Mouse (Mus musculus) kidney, postnatal 25 days (tissue): ENCODE data around the gene Ldlrap1.

Source experiments
- DNase-seq, 2 experiments: peaks; one replicate each; pipeline ENCODE4 v3.0.0; 2021; ENCODE audit warnings: mixed read lengths in 2 of 2

The Ldlrap1 gene

DNA sequence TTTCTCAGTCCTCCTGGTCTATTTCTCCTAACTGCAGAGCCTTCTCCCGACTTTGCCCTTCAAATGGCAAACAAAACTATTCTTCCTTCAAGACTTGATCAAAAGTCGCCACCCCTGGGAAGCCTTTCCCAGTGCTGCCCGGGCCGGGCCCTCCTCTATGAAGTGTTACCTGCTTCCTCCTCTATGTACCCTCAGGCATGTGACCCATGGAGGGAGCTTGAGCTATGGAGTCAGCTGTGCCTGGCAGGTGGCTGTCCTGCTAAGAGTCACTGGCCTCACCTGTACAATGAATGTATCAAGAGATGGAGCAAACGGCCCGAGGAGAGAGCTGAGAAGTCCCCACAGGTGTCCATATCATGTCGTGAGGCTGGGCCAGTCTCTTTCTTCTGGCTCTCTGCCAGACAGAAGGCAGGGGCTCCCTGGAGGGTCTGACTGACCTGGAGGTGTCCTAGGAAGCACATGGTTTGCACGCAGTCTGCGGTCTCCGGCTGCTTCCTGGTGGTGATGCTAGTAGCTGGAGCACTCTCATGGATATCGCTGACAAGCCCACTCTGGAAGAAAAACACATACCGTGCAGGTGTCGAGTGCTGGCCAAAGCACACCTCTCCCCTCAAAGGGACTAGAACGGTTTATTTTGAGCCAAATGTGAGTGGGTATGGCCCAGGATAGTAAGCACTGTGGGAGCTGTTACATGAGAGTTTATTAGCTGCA lies 7.6 kb upstream of the Ldlrap1 start:
- peak in 1 of 2 experiments; percentile 38 for DNase-seq

DNA sequence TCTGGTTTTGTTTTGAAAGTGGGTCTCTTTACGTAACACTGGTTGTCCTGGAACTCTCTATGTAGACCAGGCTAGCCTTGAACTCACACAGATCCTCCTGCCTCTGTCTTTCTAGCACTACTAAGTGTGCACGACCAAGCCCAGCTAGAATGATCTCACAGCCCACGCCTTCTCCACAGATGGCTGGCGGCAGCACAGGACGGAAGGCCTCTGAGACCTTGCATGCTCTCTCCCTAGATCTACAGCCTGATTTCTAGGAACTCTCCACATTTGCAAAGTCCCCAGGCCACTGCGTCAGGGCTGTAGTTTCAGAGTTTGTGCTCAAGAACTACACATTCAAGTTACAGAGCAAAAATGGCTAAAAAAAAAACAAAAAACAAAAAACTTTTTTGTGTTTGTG lies 6.3 kb upstream of the Ldlrap1 start:
- no peak for DNase-seq

DNA sequence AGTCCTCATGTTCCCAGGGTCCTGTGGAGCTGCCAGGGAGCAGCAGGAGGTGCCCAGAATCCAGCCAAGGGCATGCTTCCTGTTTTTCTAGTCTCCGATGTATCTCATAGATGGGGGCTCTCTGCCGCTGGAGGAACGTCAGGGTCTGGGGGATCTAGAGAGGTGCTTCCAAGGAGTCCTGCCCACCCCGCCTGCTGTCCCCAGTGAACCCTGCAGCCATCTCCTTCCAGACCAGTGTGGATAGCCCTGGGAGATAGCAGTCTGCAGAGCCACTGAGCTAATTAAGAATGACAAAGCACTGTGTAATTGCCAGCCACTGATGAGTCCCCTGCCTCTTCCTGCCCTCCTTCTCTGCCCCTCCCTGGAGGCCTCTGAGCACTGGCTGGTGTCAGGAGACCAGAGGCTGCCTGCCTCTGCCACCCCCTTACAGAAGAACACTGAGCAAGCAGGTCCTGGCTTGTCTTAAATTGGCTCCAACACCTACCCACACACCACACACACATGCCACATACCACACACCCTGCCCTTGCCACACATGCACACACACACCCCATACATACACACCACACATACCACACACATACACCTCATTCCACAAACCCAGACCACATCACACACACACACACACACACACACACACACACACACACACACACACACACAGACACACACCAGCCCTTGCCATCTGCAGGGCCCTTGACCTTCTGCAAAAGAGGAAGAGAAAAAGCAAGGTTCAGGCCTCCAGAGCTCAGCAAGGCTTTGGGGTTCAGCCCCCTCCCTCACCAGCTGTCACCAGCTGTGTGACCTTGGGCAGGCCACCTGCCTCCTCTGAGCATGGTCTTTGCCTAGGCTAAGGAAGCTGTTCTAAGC lies 5.2 kb upstream of the Ldlrap1 start:
- no peak for DNase-seq

DNA sequence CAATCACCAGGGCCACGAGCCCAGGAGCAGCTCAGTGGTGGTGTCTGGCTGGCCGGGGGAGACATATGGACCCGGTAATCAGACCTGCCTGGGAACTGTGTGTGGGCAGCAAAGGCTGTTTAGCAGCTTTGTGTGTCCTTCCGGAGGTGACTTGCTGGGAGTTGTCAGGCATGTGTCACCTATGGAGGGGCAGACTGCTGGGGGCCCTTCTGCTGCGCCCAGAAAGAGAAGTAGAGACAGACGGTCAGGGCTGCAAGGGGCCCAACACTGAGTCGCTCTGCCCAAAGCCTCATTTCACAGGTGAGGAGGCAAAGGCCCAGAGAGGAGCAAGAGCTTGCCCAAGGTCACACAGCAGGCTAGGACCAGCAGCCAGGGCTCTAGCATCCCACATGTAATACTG lies 2.1 kb upstream of the Ldlrap1 start:
- DNase-seq: no peak

DNA sequence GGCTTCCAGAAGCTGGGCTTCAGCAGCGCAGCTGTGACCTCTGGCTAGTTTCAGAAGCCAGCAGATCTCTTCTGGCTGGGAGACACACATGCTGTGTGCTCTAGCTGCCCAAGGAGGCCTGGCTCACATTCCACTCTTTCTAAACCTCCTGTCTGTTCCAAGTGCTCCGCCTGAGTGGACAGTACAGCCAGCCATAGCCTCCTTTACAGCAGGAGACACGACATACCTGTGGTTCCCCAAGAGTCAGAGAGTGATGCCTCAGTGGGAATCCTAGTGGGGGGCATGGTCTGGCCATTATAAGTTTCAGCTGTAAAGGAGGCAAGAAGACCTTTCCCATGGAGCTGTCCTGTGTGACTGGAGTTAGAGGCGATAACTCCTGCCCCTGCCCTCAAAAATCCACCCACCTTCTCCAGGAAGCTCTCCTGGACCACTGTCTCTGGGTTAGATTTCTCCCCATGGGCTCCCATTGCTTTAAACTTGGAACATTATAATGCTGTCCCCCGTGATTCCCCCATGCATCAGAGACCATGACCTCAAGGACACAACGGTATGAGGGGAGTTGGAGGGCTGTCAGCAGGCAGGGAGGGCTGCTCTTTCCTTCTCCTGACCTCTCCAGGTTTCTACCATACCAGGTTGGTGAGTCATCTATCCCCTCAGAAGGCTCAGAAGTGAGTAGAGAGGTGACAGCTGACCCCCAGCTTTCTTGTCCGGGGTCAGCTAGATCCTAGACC lies 1.4 kb upstream of the Ldlrap1 start:
- peak in 1 of 2 experiments; percentile 62 for DNase-seq

DNA sequence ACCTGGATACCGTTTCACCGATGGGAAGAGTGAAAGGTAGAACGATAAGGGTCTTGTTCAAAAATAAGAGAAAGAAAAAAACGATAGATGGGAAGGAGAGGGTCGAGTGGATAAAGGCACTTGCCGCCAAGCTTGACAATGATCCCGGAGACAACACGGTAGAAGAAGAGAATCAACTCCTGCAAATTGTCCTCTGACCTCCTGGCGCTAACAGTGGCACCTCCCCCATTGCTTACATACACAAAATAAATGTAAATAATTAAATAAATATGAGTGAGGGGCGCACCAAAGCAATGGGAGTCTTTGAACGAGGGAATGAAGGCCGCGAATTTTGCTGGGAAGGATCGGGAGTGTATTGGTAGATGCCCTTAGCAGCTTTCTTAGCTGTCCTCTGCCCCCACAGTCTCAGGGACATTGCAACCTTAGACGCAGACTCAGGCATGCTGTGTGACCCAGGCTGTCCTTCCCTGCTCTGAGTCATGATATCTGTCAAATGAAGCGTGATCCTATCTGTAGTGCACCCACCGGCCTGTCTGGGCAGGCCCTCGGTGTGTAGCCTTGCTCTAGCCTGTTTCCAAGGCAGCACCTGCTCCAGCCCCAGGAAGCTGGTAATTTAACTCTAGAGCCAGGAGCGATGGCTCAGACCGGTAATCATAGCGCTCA lies 533 bp upstream of the Ldlrap1 start:
- no peak for DNase-seq

DNA sequence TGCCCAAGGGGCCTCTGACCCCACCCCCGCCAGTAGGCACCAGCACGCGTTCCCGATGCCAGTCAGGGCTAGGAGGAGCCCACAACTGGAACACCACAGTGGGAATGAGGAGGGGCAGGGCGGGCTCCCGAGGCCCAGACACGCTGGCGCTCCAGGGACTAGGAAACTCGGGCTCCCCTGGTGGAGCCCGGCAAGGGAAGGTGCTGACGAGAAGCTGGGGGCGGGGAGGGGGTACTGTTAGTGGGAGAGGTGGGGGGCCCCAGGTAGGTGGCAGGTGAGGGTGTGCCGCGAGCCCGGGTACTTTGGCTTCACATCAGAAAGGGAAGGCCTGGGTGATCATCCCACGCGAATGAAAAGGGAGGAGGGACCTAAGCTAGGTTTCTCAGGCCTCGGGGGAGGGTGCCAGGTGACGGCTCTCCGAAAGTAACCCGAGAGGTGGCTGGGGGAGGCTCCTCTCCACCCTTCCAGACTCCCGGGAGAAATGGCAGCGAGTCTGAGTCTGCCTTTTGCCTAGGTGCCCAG lies 859 bp downstream of the Ldlrap1 start:
- peak; percentile 43 to 74 for DNase-seq

DNA sequence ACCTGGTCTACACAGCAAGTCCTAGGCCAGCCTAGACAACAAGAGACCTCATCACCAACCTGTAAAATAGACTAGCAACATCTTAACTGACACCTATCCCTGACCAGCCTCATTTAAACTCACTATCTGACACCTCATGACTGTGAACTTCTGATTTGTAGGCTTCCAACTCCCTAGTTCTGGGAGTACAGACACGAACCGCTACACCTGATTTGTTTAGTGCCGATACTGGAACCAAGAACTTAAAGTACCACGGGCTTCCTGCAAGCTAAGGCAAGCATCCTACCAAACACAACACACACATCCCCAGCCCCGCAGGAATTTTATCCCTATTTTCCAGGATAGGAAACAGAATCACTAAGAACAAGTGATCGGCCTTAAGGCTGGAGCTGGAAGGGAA lies 1.5 kb downstream of the Ldlrap1 start:
- DNase-seq: no peak

DNA sequence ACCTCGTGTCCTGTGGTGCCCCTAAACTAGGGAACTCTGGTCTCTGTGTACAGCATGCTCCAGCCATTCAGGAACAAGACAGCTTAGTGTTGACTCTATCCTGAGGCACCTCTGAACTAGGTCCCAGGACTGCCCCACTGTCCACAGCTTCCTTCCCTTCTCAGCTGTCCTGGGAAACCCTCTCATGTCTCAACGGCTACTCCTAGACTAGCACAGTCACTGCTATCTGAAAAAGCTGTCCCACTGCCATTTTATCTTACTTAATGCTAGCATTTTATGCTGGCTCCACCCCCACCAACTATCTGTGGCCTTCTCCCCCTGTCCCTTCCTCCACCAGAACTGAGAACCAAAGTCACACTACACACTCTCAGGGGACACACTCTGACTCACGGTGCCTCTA lies 3.5 kb downstream of the Ldlrap1 start:
- no peak for DNase-seq

DNA sequence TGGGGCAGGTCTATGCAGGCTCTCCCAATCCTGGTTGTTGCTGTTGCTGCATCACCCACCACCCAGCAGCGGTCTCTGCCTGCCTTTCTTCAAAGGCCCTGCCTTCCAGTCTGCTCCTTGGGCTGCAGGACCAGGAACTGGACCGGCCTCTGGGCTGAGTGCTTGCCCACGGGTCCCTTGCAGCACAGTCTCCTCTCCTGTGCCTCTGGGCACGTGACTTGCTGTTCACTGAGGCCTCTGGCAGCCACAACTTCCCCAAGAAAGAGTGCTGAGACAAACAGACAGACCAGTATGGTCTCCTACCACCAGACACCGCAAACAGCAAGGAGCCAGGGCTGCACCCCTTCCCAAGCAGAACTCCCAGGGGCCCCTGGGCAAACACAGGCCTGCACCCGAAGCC lies 5.5 kb downstream of the Ldlrap1 start:
- DNase-seq: no peak

DNA sequence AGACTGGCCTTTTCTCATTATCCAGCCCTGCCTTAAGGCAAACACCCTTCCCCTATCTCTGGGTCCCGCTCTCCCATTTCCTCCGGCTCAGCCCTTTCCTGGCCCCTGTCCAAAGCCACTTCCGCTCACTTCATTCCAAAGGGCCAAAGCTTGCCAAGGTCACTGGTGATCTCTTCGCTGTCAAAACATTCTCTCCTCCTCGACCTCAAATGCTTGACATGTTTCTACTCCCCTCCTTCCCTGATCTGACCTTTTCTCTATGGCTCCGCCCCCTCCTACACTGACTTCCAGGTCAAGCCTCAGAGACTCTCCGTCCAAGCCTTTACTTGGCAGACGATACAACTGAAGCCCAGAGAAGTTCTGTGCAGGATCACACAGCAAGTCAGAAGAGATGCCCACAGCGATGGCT lies 7.0 kb downstream of the Ldlrap1 start:
- DNase-seq: peak; percentile 90 to 94

DNA sequence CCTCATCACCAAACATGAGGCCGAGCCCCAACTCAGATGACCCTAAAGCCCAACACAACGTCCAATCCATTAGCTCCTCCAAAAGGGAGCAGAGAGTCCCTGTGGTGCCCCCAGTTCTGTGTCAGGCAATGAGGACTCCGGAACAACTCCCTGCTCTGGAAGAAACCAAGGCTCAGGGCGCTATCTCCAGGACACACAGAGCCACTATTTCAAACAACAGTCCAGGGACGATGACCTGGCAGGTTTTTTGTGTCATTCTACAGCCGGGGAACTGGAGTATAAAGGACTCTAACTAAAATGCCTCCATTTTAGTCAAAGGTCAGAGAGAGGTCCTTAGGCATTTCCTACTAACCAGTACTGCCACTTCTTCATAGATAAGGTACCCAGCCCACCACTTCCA lies 7.5 kb downstream of the Ldlrap1 start:
- no peak for DNase-seq

DNA sequence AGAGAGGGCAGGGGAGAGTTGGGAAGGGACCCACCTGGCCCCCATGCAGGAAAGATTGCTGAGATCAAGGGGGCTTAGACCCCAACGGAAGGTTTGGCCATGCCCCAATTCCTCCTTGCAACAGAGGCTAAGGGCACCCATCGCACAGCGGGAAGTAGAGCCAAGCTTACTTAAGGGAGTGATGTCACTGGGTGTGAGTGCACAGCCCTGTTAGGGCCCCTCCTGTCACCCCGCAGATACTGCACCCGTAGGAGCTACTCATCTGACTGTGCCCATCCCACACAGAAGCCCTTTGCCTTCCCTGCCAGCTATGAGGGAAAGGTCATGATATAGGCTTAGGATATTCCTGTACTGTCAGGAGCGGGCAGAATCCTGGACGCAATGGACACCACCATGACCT lies 8.3 kb downstream of the Ldlrap1 start:
- no peak for DNase-seq

DNA sequence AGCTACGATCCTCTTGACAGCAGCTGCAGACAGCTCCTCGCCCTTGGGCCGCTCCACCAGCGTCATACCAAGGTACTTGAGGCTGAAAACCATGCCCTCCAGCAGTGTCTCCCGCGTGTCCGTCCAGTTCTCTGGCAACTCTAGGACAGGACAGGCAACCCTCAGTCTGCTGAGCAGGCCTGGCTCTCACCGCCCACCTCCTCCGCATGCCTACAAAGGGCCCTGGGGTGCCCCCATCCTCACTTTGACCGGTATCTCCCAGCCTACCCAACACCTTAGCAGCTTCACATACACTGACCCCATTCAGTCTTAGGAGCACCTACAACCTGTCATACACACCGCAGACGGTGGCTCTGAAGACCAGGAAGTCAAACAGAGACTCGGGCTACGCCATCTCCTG lies 8.9 kb downstream of the Ldlrap1 start:
- no peak for DNase-seq

DNA sequence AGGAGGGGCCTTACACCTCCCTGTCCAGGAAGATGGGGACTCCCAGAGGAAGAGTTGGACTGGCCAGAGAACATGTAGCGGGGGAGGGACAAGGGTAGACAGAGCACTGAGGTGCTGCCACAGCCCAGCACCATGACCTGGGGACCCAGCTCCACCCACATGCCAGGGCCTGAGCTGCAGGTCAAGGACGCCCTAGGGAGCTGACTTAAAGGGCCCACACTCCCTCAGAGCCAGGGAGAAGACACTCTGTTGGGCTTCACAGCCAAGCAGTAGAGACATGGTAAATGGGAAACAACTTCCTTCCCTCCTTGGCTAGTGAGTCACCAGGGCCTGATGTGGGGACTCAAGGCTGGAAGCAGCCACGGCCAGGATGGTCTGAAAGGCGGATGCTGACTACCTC lies 9.5 kb downstream of the Ldlrap1 start:
- DNase-seq: no peak

DNA sequence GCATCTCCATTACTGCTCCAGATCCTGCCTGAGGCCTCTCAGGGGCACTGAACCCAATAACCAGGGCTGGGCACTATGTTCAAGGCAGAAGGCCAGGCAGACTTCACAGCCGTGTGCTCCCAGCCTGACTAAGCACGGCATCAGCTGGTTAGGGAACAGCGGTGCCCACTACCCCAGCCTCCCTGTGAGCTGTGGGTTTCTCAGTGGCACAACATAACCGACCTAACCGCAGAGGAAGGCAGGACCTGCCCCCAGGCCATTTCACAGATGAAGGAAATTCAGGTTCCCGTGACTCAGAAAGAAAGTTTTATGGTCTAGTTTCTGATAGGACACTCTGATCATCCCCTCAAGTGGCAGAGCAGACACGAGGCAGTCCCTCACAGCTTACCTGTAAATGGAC lies 10.9 kb downstream of the Ldlrap1 start:
- no peak for DNase-seq

DNA sequence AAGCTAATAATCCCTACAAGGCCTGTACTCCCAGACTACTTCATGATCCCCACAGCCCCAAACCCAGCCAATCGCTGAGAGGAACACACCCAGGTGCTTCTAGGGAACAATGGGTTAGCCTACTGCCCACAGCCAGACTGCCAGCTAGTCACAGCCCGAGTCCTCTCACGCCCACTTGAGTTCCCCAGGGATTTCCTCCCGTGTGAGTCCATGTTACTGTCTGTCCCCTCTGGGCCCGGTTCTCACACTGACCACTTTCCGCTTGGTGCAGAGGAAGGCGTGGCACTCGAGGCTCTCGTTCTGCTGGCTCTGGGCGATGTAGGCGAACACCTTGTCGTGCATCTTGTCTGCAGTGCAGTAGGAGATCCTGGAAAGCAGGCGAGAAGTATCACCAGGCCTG lies 12.9 kb downstream of the Ldlrap1 start:
- no peak for DNase-seq

DNA sequence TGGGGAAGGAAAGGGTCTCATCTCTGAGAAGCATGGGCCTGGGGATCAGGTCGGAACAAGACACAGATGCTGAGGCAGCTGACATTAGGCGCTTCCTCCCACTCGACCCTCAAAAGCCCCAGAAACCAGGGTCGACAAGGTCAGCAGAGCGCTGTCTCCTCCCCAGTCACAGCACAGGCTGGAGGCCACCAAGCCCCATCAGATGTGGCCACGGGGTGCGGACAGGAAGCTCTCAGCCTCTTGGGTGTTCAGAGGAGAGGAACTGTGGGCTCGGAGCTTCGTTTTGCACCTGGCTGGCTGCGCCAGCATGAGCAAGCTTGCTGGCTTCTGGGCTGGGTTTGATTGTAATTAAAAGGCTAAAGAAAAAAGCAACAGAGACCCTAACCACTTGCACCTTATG lies 13.5 kb downstream of the Ldlrap1 start:
- DNase-seq: no peak

DNA sequence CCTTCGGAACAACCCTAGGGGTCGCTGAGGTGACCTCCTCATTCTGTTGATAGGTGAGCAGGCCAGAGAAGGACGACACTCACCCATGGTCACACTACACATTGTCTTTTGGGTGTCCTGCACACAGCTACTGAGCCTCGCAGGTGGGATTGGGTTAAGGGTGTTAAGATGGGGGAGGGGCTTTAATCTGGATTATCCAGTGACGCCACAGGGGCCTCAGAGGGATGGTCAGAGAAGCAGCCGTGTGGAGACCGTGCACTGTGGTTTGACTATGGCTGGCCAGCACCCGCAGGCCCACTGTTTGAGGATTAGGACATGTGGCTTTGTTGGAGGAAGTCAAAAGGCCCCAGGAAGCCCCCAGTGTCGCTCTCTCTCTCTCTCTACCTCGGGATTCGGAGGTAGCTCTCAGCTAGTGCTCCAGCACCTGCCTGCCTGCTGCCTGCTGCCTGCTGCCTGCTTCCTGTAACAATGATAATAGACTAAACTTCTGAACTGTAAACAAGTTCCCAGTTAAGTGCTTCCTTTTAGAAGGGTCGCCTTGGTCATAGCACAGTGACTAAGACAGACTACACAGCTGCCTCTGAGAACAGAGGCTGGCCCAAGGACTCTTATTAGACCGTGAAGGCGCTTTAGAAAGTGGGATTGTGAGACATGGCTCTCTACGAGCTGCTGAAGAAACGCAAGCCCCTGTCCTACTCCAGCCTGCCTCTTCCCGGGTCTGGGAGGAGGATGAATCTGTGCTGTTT lies 14.1 kb downstream of the Ldlrap1 start:
- no peak for DNase-seq

DNA sequence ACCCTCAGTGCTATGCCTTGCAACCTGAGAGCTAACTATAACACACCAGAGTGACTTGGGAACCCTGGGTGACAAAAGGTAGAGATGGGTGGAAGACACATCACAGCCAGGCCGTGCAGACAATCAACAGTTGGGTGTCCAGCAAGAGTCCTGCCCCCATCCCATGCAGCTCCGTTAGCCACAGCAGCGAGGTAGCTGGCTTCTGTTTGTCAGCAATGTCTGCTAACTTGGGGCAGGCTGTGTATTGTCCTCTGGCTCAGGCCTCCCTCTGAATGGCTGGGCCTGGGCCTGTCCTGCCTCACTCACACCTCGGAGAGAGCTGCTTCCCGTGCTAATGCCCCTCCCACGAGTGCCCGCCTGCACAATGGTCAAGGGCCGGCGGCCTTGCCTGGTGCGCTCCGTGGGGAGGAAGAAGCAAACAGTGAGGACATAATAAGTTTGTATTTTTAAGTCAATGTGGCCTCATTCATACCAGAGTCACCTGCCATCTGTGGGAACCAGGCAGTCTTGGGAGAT lies 14.9 kb downstream of the Ldlrap1 start:
- DNase-seq: no peak

DNA sequence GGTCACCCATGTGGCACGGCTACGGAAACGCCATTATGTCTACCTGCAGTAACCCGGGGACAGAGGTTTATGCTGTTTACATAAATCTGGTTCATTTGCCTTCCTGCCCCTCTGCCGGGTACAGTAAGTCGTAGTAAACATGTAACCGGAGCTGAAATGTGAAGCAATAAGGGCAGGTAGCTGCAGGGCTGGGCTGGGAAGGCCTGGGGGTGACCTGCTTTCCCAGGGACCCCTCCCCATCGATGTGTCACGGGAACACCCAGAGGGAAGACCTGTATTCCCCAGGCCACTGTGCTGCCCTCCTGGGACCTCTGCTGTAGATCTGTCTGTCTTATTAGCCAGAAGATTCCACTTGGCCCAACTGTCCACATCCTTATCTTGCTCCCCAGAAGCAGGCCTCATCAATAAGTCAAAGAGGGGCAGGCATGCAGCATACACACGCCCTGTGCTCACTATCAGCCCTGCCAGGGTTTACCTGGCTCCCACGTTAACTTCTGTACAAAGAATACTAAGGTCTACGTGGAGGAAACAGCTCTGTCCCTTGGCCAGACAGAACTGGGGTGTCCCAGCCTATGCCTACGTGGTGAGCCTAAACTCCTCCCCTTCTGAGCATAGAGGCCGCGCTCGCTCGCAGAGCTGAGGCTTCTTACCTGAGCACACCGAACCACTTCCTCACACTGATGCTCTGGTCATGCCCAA lies 16.0 kb downstream of the Ldlrap1 start:
- no peak for DNase-seq
